Mouse (Mus musculus): ENCODE results near the gene Taf5.

DNA sequence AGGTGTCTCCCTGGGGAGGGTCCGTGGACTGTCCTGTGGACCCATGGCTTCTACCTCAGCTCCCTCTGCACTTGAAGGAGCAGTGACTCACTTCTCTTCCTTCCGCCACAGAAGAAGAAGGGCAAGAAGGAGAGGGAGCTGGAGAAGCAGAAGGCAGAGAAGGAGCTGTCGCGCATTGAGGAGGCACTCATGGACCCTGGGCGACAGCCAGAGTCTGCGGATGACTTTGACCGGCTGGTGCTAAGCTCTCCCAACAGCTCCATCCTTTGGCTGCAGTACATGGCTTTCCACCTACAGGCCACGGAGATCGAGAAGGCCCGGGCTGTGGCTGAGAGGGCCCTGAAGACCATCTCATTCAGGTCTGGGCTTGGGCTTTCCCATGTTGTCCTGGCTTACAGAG, 60.6 kb downstream of the Taf5 start:
- TF ChIP-seq POLR2A (IDR thresholded peaks at IDR 0.05; ENCODE audit: insufficient read depth, low read depth, low read length) (no peak), CTCF (IDR thresholded peaks at IDR 0.05) (no peak), EP300 (IDR thresholded peaks at IDR 0.05; ENCODE audit: insufficient read depth, low read depth, low read length) (no peak)
